Mouse (Mus musculus) kidney, adult 8-10 months (tissue): ENCODE data around the gene Gm37240.

Experiments
- DNase-seq, 2 experiments: peaks; one replicate each; pipeline ENCODE4 v3.0.0; 2022

Gene Gm37240

GRCm38 (mm10) chr3:85482636-85483035 is 404.7 kb downstream of the Gm37240 start:
- peak; percentile 17 to 19 for DNase-seq

- no peak for DNase-seq
Measured at GRCm38 (mm10) chr3:85480638-85481037, 406.7 kb downstream of the Gm37240 start.

GRCm38 (mm10) chr3:85478731-85479130 is 408.6 kb downstream of the Gm37240 start:
- no peak for DNase-seq

GRCm38 (mm10) chr3:85469711-85470110 is 417.6 kb downstream of the Gm37240 start:
- no peak for DNase-seq

- no peak for DNase-seq
Measured at GRCm38 (mm10) chr3:85468995-85469394, 418.3 kb downstream of the Gm37240 start.

GRCm38 (mm10) chr3:85465283-85466025 is 421.9 kb downstream of the Gm37240 start:
- no peak for DNase-seq

- no peak for DNase-seq
Measured at GRCm38 (mm10) chr3:85460021-85460420, 427.3 kb downstream of the Gm37240 start.

- DNase-seq = no peak
Measured at GRCm38 (mm10) chr3:85456983-85457382, 430.3 kb downstream of the Gm37240 start.

GRCm38 (mm10) chr3:85455453-85455852 is 431.9 kb downstream of the Gm37240 start:
- DNase-seq = no peak

GRCm38 (mm10) chr3:85454001-85454400 is 433.3 kb downstream of the Gm37240 start:
- DNase-seq = no peak

- no peak for DNase-seq
Measured at GRCm38 (mm10) chr3:85449461-85449860, 437.9 kb downstream of the Gm37240 start.

GRCm38 (mm10) chr3:85442781-85443180 is 444.5 kb downstream of the Gm37240 start:
- no peak for DNase-seq

- no peak for DNase-seq
Measured at GRCm38 (mm10) chr3:85442261-85442660, 445.1 kb downstream of the Gm37240 start.

GRCm38 (mm10) chr3:85435406-85435805 is 451.9 kb downstream of the Gm37240 start:
- no peak for DNase-seq

GRCm38 (mm10) chr3:85431208-85431607 is 456.1 kb downstream of the Gm37240 start:
- DNase-seq = no peak

GRCm38 (mm10) chr3:85423376-85423997 is 463.8 kb downstream of the Gm37240 start:
- DNase-seq = no peak

GRCm38 (mm10) chr3:85421403-85421802 is 465.9 kb downstream of the Gm37240 start:
- DNase-seq = no peak

GRCm38 (mm10) chr3:85417663-85418062 is 469.7 kb downstream of the Gm37240 start:
- DNase-seq = no peak

- DNase-seq = no peak
Measured at GRCm38 (mm10) chr3:85398841-85399240, 488.5 kb downstream of the Gm37240 start.

GRCm38 (mm10) chr3:85398483-85398835 is 488.9 kb downstream of the Gm37240 start:
- no peak for DNase-seq

- no peak for DNase-seq
Measured at GRCm38 (mm10) chr3:85397816-85398482, 489.4 kb downstream of the Gm37240 start.

GRCm38 (mm10) chr3:85393395-85393794 is 493.9 kb downstream of the Gm37240 start:
- no peak for DNase-seq

GRCm38 (mm10) chr3:85391756-85392155 is 495.6 kb downstream of the Gm37240 start:
- DNase-seq = no peak

- no peak for DNase-seq
Measured at GRCm38 (mm10) chr3:85391111-85391510, 496.2 kb downstream of the Gm37240 start.
